Mouse (Mus musculus) MEL-GATA-1-ER (cell line): ENCODE data around the gene Irf3.

ENCODE experiments used
- DNase-seq: peaks from one replicate; pipeline ENCODE4 v3.0.0-alpha.2; 2012; ENCODE audit warnings: low read depth; ENCODE audit errors: extremely low read depth

The Irf3 gene

GRCm38 (mm10) chr7:45029995-45030394, 32.5 kb downstream of the Irf3 start:
- DNase-seq, result no peak

DNA sequence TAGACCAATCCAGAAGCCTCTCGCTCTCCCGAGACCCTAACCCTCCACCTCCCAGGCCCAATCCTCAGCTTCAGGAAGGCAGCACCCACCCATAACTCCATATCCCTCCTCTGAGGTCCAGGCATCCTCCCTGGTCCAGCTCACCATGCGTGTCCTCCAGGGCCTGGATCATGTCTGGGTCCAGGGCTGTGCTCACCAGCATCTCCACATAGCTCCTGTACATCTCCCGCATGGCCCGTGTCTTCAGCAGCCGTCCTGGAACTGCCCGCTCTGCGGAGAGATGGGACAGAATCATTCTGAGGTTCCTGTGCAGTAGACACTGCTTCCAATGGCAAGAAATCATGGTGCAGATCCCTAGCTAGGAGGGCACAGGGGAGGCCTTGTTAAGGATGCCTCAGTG, 33.4 kb downstream of the Irf3 start:
- DNase-seq, result no peak

GRCm38 (mm10) chr7:45033722-45034359, 36.4 kb downstream of the Irf3 start:
- DNase-seq, result no peak

GRCm38 (mm10) chr7:45035631-45036030, 38.2 kb downstream of the Irf3 start:
- no peak for DNase-seq

- no peak for DNase-seq
Measured at GRCm38 (mm10) chr7:45036702-45037101, 39.3 kb downstream of the Irf3 start.

GRCm38 (mm10) chr7:45037720-45038361, 40.4 kb downstream of the Irf3 start:
- DNase-seq, result no peak

DNA sequence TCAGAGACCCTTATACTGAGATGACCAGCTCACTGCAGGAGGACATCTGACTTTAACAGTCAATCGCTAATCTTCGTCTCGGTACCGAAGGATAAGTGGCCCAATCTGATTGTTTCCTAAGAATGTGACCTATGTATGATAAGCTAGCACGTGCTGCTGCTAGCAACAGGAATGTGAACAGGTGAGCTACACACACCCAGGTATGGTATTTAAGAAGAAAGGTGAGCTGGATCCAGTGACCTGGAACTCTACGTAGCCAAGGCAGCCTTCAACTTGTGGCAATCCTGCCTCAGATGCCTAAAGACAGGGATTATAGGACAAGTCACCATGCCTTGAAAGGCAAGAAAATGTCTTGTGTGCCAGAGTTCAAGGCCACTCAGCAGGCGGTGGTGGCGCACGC, 41.0 kb downstream of the Irf3 start:
- no peak for DNase-seq

DNA sequence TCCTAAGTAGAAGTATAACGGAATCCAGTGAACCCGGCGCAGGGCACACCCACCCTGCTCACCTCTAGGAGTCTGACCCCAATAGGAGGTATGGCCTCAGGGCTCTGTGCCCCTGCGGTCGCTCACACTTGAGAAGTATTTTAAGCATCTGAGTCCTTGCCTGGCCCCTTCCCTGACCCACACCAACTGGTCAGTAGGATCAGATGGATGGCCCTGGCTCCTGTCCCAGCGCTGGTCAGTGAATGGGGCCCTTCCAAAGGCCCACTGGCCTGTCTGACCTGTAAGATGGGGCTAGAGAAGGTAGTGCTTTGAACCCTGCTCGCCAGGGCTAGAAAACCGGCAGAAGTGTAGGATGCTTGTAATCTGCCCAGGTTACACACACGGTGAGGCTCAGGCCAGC, 43.4 kb downstream of the Irf3 start:
- DNase-seq, result no peak

GRCm38 (mm10) chr7:45043307-45043706, 45.9 kb downstream of the Irf3 start:
- DNase-seq, result no peak

DNA sequence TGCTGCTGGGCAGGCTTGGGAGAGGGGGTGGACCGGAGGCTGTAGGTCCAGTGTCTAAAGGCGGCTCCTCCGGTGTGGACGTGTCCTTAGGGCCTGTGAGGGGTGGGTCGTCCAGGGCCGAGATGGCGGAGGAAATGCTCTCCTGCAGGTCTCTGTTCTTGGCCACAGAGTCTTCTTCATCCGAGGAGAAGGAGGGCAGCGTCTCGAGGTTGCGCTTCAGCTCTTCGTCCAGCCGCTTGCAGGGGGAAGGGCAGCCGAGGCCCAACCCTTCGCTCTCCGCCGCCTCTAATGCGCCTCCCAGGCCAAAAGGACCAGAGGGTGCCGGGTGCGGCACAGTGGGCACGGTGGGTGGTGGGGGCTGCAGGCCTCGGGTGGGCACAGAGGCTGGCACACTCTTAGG, 48.3 kb downstream of the Irf3 start:
- no peak for DNase-seq

DNA sequence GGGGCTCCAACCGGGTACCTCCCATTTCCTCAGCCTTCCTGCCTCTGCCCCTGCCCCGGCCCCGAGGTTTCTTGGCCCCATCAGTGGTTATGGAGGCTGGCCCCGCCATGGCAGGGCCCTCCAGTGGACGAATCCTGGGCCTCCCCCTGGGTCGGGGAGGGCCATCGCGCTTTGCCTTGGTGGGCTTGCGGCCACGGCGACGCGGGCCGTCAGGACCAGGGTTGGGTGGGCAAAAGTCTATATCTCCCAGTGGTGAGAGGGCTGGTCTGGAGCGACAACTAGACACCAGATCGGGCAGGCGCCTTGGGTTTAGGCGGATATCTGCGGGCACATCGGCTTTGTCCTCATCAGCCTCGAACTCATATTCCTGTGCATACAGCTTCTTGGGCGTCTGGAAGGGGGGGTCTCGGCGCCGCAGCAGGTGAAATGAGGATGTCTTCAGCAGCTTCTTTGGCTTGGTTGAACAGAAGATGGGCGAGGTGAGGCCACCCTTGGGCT, 49.5 kb downstream of the Irf3 start:
- no peak for DNase-seq

GRCm38 (mm10) chr7:45047491-45047890, 50.0 kb downstream of the Irf3 start:
- DNase-seq, result no peak

GRCm38 (mm10) chr7:45048001-45048890, 50.8 kb downstream of the Irf3 start:
- no peak for DNase-seq

- no peak for DNase-seq
Measured at GRCm38 (mm10) chr7:45048923-45049657, 51.6 kb downstream of the Irf3 start.

DNA sequence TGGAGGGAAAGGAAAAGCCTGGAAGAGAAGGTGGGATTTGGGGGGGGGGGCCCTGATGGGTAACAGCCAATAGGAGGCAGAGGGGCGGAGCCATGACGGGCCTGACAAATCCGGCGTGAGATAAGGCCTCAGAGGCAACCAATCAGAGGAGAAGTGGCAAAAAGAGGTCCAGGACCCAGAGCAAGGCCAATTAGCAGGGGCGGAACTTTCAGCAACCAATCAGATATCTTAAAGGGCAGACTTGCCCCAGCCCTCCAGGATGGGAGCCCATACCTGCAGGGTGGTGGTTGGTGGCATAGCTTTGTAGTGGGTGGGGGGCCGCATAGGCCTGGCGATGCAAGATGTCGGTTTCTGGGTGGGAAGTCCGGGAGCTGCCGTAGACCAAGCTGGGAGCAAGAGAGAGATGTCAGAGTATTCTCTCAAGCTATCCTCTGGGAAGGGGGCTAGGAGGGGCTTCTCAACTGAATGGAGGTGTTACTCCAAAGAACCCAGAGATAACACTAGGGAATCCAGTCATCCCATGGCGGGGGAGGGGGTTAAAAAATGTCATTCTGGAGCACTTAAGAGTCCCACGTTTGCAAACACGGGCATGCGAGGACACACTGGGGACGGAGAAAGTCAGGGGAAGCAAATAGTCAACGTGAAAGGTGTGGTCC, 53.6 kb downstream of the Irf3 start:
- DNase-seq, result peak; percentile 92

DNA sequence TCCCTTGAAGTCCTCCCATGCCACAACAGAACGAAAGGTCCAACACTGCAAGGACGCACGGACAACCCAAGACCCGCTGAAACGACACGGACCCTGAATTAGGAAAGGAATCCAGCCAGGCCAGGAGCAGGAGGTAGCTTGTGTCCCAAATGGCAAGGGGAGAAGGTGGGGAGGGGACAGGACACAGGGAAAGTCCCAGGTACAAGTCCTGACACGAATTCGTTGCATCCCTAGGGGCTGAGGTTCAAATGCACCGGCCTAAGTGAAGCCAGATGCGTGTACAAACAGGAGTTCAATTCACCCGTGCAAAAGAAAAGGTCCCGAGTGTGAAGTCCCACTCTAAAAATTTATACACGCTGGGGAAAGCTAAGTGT, 54.1 kb downstream of the Irf3 start:
- no peak for DNase-seq
